Mouse (Mus musculus) embryonic facial prominence, embryonic 14.5 days (tissue): Measurements from ENCODE around the gene Pmis2. TPM values are rescaled to one million over a fixed set of nuclear protein-coding genes. Genes with fewer than 3 reads are reported as not detected.
A peak's percentile ranks its signal among the peaks of the same experiment; 100 is the strongest.

Source experiments
- ATAC-seq: fragments of 200-750 bp; cut with Nextera tagmentation; 2 replicates; pipeline ENCODE4 v1.8.0; 2017; ENCODE audit warnings: low read depth, moderate number of reproducible peaks, moderate TSS enrichment
- DNase-seq: peaks from one replicate; pipeline ENCODE4 v3.0.0-alpha.2; 2015; ENCODE audit warnings: low spot score
- H3K27ac ChIP-seq: fragments of 300-500 bp; sonication (generic); replicated peaks from 2 replicates; pipeline ENCODE4 v1.5.1; 2014; ENCODE audit warnings: low read depth, mild to moderate bottlenecking, low read length, moderate library complexity
- H3K27me3 ChIP-seq: fragments of 300-500 bp; sonication (generic); replicated peaks from 2 replicates; pipeline ENCODE4 v1.6.1; 2014; ENCODE audit warnings: low read length; ENCODE audit not compliant: control insufficient read depth, insufficient read depth
- H3K36me3 ChIP-seq: fragments of 300-500 bp; sonication (generic); 2 replicates; pipeline ENCODE4 v1.6.1; 2014; ENCODE audit warnings: low read length, mixed read lengths; ENCODE audit not compliant: control insufficient read depth, insufficient read depth
- H3K4me1 ChIP-seq: fragments of 300-500 bp; sonication (generic); 2 replicates; pipeline ENCODE4 v1.6.1; 2014; ENCODE audit warnings: antibody characterized with exemption, low read length; ENCODE audit not compliant: control insufficient read depth, insufficient read depth
- H3K4me2 ChIP-seq: fragments of 300-500 bp; sonication (generic); 2 replicates; pipeline ENCODE4 v1.6.1; 2014; ENCODE audit warnings: low read depth, mild to moderate bottlenecking, low read length, moderate library complexity, mixed read lengths
- H3K4me3 ChIP-seq: fragments of 300-500 bp; sonication (generic); 2 replicates; pipeline ENCODE4 v1.5.1; 2014; ENCODE audit warnings: low read depth, mild to moderate bottlenecking, low read length
- H3K9ac ChIP-seq: fragments of 300-500 bp; sonication (generic); 2 replicates; pipeline ENCODE4 v1.6.1; 2014; ENCODE audit warnings: low read depth, mild to moderate bottlenecking, low read length, moderate library complexity, mixed read lengths
- H3K9me3 ChIP-seq: fragments of 300-500 bp; sonication (generic); 2 replicates; pipeline ENCODE4 v1.6.1; 2016; ENCODE audit warnings: low read length; ENCODE audit not compliant: control insufficient read depth
- WGBS: fragments of 180-500 bp; shearing (Covaris S2); extraction: QIAGEN DNeasy Blood & Tissue Kit; methylation state at CpG from one replicate; pipeline ENCODE4 v1.1.7; 2014; 5-methylcytosine and 5-hydroxymethylcytosine counted together
- polyA plus RNA-seq: library from polyadenylated mRNA; unstranded; fragments of >200 nt; fragmentation: Nextera tagmentation; extraction: Ambion mirVana; gene quantifications from 2 replicates; pipeline ENCODE4 v1.2.1, GENCODE M21; 2014

The Pmis2 gene
- polyA plus RNA-seq: not detected in 2 replicates

DNA sequence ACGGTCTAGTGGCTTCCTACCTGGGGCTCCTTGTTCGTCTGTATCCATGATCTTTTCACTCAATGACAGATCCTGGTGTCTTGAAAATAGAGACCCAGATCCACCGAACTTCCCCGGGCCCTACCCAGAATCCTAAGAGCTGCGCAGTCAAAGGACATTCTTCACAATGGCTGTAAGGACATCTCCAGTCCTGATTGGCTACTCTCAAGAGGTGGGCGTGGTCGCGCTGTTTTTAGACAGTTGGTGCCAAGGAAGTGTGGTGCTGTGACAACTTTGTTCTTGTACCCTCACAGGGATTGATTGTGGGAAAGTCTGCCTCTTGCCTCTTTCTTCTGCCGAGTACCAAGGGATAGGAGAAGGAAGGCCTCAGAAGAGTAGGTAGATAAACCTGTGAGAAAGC lies at the start of gene Pmis2:
TSS of gene Pmis2 (minus strand) at position 126 of the 400 bp plus-strand sequence.
- no peak for DNase-seq
- no peak within 1 kb of the TSS for H3K4me3 ChIP-seq
- no peak for ATAC-seq
- H3K9me3 ChIP-seq: no peaks in the 10 kb centered on the region
- H3K27me3 ChIP-seq: no peaks in the 10 kb centered on the region
- no peak within 1 kb of the TSS for H3K9ac ChIP-seq
- no peak within 1 kb of the TSS for H3K4me2 ChIP-seq
- no peaks in the 10 kb centered on the region for H3K4me1 ChIP-seq
- 78% methylated on average over 9 of the region's 9 CpGs for whole genome bisulfite sequencing
- no peak within 1 kb of the TSS for H3K27ac ChIP-seq
- no peaks in the 10 kb centered on the region for H3K36me3 ChIP-seq

DNA sequence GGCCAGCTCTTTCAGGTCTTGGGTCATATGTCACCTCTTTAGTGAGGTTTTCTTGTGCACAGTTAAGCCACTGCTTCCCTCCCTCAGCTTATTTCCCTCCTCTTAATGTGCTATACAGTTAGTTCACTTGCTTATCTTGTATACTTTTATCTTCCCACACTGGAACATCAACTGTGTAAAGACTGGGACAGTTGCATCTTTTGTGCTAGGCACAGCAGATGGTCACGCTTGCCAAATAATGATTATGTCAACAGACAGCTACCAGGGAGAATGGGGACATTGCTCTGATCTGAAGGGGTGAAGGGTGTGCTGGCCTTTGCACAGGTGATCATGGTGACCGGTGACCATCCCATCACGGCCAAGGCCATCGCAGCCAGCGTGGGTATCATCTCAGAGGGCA lies 48.3 kb upstream of the Pmis2 start:
- 92% methylated on average over 5 of the region's 5 CpGs for WGBS
- ATAC-seq: no peak
- H3K27ac ChIP-seq: no peak overlapping the region

DNA sequence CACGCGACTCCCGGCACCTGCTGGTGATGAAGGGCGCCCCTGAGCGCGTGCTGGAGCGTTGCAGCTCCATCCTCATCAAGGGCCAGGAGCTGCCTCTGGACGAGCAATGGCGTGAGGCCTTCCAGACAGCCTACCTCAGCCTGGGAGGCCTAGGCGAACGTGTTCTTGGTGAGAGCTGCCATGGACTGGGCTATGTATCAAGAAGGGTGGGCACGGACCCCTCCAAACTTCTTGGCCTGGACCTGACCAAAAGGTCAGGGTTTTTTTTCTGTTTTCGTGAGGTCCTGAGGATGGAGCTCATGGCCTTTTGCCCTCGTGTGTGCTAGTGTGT lies 46.3 kb upstream of the Pmis2 start:
- peak overlapping the region; percentile 37 for H3K4me3 ChIP-seq
- H3K9ac ChIP-seq: 0 out of 2 replicates have a peak overlapping the region, but pooled peaks have one; percentile 9
- H3K27me3 ChIP-seq: peaks cover 19% of the 10 kb centered on the region
- WGBS: 12% methylated on average over 14 of the region's 14 CpGs
- DNase-seq (no peak), ATAC-seq (no peak)
- H3K4me1 ChIP-seq: peaks cover 5% of the 10 kb centered on the region; the same call in 1 of the 2 replicates
- H3K4me2 ChIP-seq: peak overlapping the region; percentile 63
- H3K36me3 ChIP-seq: no peaks in the 10 kb centered on the region
- no peak overlapping the region for H3K27ac ChIP-seq
- H3K9me3 ChIP-seq: no peaks in the 10 kb centered on the region

More for the DNA sequence above, 48.3 kb upstream of the Pmis2 start:
- peaks cover 5% of the 10 kb centered on the region; the same call in 1 of the 2 replicates for H3K4me1 ChIP-seq
- no peaks in the 10 kb centered on the region for H3K36me3 ChIP-seq
- no peak for DNase-seq
- H3K4me2 ChIP-seq: no peak overlapping the region
- no peak overlapping the region for H3K9ac ChIP-seq
- no peak overlapping the region for H3K4me3 ChIP-seq
- H3K27me3 ChIP-seq: peaks cover 19% of the 10 kb centered on the region
- no peaks in the 10 kb centered on the region for H3K9me3 ChIP-seq

DNA sequence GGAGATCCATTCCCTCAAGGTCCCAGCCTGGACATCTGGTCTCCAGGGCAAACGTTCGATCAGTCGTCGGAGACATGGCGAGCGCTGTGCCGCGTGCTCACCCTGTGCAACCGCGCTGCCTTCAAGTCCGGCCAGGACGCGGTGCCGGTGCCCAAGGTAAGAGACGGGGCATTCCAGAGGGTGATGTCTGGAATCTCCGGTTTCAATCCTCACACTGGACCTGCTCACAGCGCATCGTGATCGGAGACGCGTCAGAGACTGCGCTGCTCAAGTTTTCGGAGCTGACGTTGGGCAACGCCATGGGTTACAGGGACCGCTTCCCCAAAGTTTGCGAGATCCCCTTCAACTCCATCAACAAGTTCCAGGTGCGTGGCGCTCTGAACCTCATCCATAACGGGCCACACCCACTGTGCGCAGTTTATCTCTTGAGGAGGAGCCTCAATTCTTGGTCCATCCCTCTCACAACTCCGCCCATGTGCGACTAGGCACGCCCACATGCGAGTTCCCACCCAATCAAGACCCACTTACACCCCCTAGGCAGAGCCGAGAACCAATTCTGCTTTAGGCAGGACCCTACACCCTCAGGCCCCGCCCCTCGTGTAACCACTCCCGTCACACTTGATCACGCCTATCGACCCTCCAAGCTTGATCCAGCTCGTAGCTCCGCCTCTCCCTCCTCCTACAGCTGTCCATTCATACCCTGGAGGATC lies 45.8 kb upstream of the Pmis2 start:
- WGBS: 2% methylated on average over 42 of the region's 43 CpGs
- H3K4me3 ChIP-seq: peak overlapping the region; percentile 37
- H3K27ac ChIP-seq: no peak overlapping the region
- peaks cover 5% of the 10 kb centered on the region; the same call in 1 of the 2 replicates for H3K4me1 ChIP-seq
- no peaks in the 10 kb centered on the region for H3K36me3 ChIP-seq
- 0 out of 2 replicates have a peak overlapping the region, but pooled peaks have one; percentile 14 for H3K9ac ChIP-seq
- peaks cover 19% of the 10 kb centered on the region for H3K27me3 ChIP-seq
- peak; percentile 95 for DNase-seq
- H3K9me3 ChIP-seq: no peaks in the 10 kb centered on the region
- ATAC-seq: peak; percentile 96
- H3K4me2 ChIP-seq: peak overlapping the region; percentile 63

DNA sequence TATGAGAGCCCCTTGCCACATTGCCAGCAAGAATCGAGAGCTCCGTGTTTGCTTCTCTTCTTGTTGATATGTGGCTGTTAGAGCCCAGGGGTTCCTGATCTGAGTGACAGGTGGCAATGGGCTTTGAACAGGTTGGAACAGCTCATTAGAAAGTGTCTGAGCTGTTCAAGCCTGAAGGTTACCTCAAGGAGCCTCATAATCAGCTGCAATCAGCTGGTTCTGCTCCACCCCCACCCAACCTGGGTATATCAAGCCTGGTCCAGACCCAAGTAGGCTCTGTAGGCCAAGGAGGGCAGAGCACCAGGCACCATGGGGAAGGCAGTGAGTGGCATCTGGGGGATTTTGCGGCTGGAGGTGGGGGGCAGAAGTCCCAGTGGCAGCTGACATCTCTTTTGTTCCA lies 40.5 kb upstream of the Pmis2 start, which contains the start of gene Atp4a:
TSS of gene Atp4a (plus strand) at position 268 of the 400 bp plus-strand sequence.
- Histone ChIP-seq H3K27ac (no peak within 1 kb of the TSS), H3K4me1 (no peaks in the 10 kb centered on the region), H3K36me3 (no peaks in the 10 kb centered on the region), H3K9me3 (no peaks in the 10 kb centered on the region), H3K4me2 (no peak within 1 kb of the TSS), H3K9ac (no peak within 1 kb of the TSS), H3K27me3 (peaks cover 9% of the 10 kb centered on the region), H3K4me3 (no peak within 1 kb of the TSS)
- ATAC-seq: no peak
- DNase-seq: no peak
- WGBS: 80% methylated on average over 3 of the region's 3 CpGs

DNA sequence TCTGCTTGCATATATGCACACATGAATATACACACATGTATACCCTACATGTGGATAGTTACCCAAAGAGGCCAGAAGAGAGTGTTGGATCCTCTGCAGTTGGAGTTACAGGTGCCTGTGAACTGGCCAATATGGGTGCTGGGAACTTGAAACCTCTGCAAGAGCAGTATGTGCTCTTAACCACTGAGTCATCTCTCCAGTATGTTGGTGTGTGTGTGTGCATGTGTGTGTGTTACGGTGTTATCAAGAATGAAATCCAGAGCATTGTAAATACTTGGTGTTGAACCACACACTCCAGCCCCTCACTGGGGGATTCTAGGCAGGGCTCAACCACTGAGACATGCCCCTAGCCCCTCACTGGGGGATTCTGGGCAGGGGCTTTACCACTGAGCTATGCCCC lies 36.0 kb upstream of the Pmis2 start:
- no peaks in the 10 kb centered on the region for H3K27me3 ChIP-seq
- H3K27ac ChIP-seq: no peak overlapping the region
- H3K4me3 ChIP-seq: no peak overlapping the region
- 88% methylated on average over 1 of the region's 1 CpGs for WGBS
- no peaks in the 10 kb centered on the region for H3K9me3 ChIP-seq
- DNase-seq: no peak
- H3K36me3 ChIP-seq: no peaks in the 10 kb centered on the region
- no peak overlapping the region for H3K4me2 ChIP-seq
- no peaks in the 10 kb centered on the region for H3K4me1 ChIP-seq
- ATAC-seq: no peak
- H3K9ac ChIP-seq: no peak overlapping the region

DNA sequence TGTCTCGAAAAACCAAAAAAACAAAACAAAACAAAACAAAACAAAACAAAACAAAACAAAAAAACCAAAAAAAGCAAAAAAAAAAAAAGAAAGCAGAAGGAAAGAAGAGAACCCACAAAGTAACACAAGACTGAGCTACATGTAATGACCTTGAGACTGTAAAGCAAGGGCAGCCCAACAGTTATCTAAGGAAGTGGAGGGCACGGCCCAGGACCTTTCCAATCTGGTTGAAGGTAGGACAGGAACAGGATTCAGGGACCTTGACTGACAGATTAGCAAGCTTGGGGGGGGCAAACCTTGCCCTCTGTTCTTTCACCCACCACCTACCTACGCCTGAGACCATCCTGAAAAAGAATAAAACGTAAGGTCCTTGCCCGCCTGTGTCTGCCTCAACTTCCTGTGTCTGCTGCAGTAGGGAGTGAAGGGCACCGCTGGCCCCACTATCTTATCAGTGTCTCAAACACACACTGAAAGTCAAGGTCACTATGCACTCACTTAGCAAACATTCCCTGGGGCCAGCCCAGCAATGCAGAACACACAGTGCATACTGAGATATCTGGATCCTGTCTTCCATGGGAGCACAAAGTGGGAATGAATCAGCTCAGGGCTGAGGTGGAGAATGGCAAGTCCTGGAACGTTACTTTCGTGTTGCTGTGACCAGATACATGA lies 34.9 kb upstream of the Pmis2 start:
- 73% methylated on average over 8 of the region's 8 CpGs for WGBS
- H3K27ac ChIP-seq: no peak overlapping the region
- no peak overlapping the region for H3K9ac ChIP-seq
- no peaks in the 10 kb centered on the region for H3K4me1 ChIP-seq
- no peaks in the 10 kb centered on the region for H3K9me3 ChIP-seq
- no peak overlapping the region for H3K4me3 ChIP-seq
- no peaks in the 10 kb centered on the region for H3K27me3 ChIP-seq
- DNase-seq (no peak), ATAC-seq (no peak)
- no peak overlapping the region for H3K4me2 ChIP-seq
- H3K36me3 ChIP-seq: no peaks in the 10 kb centered on the region

DNA sequence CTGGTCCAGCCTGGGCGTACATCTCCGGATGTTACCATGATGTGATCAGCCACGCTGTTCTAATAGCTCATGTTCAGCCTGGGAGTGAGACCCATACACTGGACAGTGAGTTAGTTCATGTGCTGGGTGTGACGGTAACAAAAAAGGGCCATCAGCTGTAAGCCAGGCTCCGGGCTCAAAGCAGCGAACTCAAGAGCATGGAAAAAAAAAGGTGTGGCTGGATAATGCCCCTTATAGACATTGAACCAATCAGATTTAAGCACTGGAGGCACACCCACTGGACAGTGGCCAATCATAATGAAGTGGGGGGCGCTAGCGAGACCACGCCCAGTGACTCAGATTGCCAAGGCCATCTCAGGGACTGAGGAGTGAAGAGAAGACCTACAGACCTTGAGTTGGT lies 27.2 kb upstream of the Pmis2 start, which contains the start of gene 2200002J24Rik:
TSS of gene 2200002J24Rik (plus strand) at position 338 of the 400 bp plus-strand sequence.
- H3K4me3 ChIP-seq: no peak within 1 kb of the TSS
- no peaks in the 10 kb centered on the region for H3K9me3 ChIP-seq
- peaks cover 3% of the 10 kb centered on the region; the same call in 1 of the 2 replicates for H3K4me1 ChIP-seq
- no peaks in the 10 kb centered on the region for H3K36me3 ChIP-seq
- DNase-seq (peak; percentile 24), ATAC-seq (no peak)
- WGBS: 40% methylated on average over 9 of the region's 9 CpGs
- no peak within 1 kb of the TSS for H3K9ac ChIP-seq
- no peak within 1 kb of the TSS for H3K4me2 ChIP-seq
- no peak within 1 kb of the TSS for H3K27ac ChIP-seq
- H3K27me3 ChIP-seq: no peaks in the 10 kb centered on the region
